Mouse (Mus musculus) liver, embryonic 14.5 days (tissue): Measurements from ENCODE around the gene Ipcef1.

Experiments
- CTCF ChIP-seq: IDR thresholded peaks from 2 replicates; pipeline ENCODE4 v1.5.1; 2016; ENCODE audit warnings: antibody characterized with exemption, low read depth, control low read depth
- EP300 ChIP-seq: IDR thresholded peaks from 2 replicates; pipeline ENCODE4 v1.6.1; 2016; ENCODE audit warnings: antibody characterized with exemption, low read depth

DNA sequence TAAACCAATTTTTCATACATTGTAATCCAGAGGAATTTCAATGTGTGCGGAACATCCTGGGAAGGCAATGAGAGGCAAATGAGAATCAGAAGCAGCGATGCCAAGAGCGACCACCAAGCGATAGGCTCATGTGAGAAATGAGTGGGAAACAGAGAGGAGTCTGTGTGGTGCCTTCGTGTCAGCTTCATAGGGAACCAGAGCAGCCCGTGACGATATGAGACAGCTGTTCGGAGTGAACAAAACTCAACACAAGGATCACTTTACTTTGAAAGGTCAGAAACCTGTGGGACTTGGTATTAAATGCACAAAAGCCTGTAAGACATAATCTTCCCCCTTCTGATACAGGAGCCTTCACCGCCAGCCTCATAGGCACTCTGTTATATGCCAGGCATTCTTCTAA, 31.7 kb downstream of the Ipcef1 start:
- no peak for TF ChIP-seq CTCF
- TF ChIP-seq EP300 = no peak
